Mouse (Mus musculus) CD4-positive, CD25-positive, alpha-beta regulatory T cell, adult 9 weeks (primary cell): ENCODE data around the gene Klhl35. TPM values are rescaled to one million over a fixed set of nuclear protein-coding genes. Genes with fewer than 3 reads are reported as not detected.

Experiments used
- polyA plus RNA-seq: library from polyadenylated mRNA; unstranded; fragments of 100-300 nt; shearing (Covaris generic); gene quantifications from one replicate; pipeline ENCODE4 v1.2.1, GENCODE M21; 2017

Gene Klhl35
- not detected for polyA plus RNA-seq

GRCm38 (mm10) chr7:99465811-99466210 is at the start of gene Klhl35:
Klhl35 (plus strand) TSS chr7:99466004.

GRCm38 (mm10) chr7:99483271-99483923 is 17.6 kb downstream of the Klhl35 start, which contains the start of gene Rps3:
Rps3 (minus strand) TSS chr7:99483738.

Other genes with a start within 250 kb of the Klhl35 start
- not detected for gene Mogat2, start 227.4 kb upstream of the Klhl35 start, polyA plus RNA-seq
- 6.5 TPM for gene Map6, start 198.6 kb upstream of the Klhl35 start, polyA plus RNA-seq
- gene Serpinh1, start 112.8 kb upstream of the Klhl35 start, polyA plus RNA-seq: not detected
- gene Gdpd5, start 84.6 kb upstream of the Klhl35 start, polyA plus RNA-seq: 21.7 TPM
- gene Rps3, start 17.7 kb downstream of the Klhl35 start, polyA plus RNA-seq: 1,881 TPM
- 18.9 TPM for gene Arrb1, start 69.5 kb downstream of the Klhl35 start, polyA plus RNA-seq
- not detected for gene Tpbgl, start 161.1 kb downstream of the Klhl35 start, polyA plus RNA-seq
- gene Slco2b1, start 245.3 kb downstream of the Klhl35 start, polyA plus RNA-seq: 0.38 TPM